Mouse (Mus musculus): ENCODE data around the gene Rufy1.
A peak's percentile ranks its signal among the peaks of the same experiment; 100 is the strongest.
"Not testable (repeated sequence)": the region's sequence is repeated elsewhere in the genome, so short reads cannot be mapped to it uniquely, and the experiment has no call there.

Rufy1 gene

DNA sequence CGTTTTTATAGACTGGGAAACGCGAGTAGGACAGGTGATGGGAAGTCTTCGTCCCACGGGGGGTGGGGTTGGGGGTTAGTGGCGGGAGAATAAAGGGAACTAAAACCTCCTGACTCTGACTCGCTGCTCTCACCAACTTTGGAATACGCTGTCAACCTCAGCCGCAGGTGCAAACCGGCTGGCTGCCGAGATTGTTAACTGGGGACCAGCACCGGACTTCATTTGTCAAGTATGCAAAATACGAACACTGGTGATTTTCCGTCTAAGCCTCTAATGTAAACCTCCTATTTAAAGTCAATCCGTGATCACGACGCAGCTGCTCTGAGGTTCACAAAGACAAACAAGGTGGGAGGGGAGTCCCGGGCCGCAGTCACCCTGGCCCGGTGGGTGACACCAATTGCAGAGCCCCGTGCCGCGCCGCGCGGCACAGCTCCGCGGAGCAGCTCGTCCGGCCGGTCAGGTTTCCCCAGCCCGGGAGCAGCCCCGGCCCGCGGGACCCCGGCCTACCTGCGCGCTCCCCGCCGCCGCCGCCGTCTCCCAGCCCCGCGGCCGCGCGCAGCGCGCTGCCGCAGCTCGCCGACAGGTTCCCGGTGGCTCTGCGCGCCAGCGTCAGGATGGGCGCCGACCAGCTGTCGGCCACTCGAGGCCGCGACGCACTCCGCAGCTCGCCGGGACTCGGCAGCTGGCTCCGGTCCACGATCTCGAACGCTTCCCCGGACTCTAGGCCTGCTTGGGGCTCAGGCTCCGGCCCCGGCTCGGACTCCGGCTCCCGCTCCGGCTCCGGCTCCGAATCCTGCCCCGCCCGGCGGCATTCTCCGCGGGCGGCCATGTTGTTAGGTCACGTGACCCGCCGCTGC lies at the start of gene Rufy1:
Gene Rufy1, minus strand, starts transcription at position 849 of the 857 bp plus-strand sequence.
- peak; percentile 93 for DNase-seq (ENCODE audit: low spot score)

DNA sequence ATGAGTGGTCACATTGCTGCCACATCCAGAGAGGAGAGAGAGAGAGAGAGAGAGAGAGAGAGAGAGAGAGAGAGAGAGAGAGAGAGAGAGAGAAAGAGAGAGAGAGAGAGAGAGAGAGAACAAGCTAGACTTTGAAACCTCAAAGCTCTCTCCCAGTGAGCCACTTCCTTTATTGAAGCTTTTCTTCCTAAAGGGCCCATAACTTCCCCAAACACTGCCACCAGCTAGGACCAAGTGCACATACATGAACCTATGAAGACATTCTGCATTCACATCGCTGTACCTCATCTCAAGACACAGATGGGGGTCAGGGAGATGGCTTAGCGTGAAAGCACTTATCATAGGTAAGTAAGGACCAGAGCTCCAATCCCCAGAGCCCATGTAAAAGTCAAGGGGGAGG lies 47.1 kb upstream of the Rufy1 start:
- no peak for DNase-seq (ENCODE audit: low spot score)

DNA sequence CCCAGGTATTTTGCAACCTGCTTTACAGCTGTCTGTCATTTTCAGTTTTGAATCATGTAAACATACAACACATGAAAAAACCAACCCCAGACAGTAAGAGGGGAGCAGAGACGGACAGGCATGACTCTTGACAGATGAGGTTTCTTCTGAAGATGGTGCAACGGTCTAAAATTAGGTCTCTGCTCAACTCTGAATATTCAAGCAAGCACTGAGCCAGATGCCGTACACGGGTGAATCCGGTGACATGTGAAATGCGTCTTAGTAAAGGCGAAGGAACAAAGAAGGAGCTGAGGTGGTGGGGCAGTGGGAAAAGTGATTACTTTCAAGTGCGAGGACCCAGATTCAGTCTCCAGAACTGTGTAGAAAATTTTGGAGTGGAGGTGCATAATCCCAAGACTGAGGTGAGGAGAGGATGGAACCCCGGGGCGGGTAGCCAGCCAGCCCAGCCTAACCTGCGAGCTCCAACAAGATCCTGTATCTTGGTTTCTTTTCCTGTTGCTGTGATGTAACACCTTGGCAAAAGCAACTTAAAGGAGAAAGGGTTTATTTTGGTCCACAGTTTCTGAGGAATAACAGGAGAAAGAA lies 46.7 kb upstream of the Rufy1 start:
- no peak for DNase-seq (ENCODE audit: low spot score)

DNA sequence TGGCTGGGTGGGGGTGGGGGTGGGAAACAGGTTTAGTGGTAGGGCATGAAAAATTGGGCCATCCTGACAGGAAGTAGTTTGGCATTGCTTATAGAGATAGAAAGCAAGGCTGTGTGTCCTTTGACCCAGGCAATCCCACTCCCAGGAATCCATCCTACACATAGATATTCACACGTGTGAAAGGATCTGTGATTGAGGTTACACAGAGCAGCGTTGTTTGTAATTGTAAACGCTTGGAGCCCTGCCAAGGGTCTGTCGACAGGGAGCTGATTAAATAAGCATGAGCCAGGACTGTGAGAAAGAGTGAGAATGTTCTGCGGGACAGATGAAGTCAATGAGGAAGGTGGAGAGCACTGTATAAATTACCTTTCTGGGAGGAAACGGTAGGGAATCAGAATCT lies 46.0 kb upstream of the Rufy1 start:
- no peak for DNase-seq (ENCODE audit: low spot score)

DNA sequence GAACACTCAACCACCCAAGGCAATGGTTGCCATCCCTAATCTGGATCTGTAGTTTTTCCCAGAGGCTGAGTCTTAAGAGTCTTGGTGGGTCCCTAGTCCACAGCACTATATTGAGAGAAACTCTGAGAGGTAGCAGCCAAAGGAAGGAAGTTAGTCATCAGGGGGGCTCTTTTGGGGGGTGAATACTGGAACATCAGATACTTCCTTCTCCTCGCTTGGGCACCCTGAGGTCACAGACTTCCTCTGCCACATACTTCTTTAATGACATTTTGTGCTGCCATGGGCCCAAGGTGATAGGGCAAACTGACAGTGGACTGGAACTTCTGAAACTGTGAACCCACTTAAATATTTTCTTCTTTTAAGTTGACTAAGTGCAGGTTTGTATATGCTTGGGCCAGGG lies 43.0 kb upstream of the Rufy1 start:
- DNase-seq (ENCODE audit: low spot score), result no peak

DNA sequence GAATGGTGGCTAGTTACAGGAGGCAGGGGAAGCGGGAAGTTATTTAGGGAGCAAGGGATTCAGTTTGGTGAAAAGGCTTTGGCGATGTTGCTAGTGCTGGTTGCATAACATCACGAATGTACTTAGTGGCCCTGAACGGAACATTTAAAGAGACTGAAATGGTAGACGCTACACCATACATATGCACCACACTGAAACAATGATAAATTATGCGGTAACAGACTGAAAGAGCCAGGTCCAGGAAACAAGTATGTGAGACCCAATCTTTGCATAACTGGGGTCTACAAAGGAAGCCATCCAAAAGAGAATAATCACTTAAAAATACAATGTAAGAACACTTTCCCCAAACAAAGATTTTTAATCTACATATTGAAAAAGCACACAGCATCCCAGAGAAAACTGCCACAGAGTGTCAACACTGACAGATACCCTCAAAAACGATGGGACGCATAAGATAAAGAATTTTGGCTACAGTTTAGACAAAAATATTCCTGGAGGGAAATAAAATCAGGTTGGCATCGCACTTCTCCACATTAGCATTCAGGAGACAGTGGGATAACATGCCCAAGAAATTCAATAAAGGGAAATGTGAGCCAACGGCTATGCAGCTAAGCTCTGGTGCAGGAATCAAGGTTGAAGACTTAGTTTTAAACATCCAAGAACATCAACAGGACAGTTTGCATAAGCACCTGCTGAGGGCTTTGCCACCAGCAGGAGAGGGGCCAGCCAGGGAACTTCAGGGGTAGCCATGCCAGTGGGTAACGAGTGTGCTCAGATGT lies 41.4 kb upstream of the Rufy1 start:
- DNase-seq (ENCODE audit: low spot score), result no peak

DNA sequence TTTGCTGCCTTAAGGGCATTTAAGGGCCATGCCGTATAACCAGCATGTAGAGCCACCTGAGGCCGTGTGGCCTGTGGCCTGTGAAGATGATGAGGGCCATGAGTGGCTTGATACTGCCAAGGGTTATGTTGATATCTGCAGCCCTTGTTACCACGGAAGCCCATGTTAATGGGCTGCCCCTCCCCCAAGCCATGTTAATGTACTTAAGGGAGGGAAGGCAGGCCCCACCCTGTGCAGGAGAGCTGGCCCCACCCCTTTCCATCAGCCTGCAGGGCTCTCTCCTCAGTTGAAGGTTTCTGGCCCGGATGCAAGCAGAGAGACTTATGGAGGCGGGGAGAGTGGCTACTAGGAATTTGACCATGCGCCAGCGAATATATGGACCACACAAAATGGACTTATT lies 30.6 kb upstream of the Rufy1 start:
- no peak for DNase-seq (ENCODE audit: low spot score)

DNA sequence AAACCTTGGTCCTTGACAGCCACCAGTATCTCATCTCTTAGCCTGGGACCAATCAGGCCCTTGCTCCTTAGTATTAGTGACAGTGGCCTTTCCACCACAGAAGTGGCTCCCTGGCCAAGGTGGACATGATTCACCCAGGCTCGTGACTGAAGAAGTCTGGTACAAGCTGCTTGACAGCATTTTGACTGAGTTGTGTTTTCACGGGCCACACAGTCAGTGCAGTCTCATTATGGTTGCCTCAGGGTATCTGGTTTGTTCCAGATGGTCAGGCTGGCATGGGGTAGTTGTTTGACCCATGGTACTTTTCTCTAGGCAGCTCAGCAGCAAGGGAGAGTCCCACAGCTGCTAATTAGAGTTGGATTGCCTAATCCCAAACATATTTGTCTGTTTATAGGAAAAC lies 28.3 kb upstream of the Rufy1 start:
- DNase-seq (ENCODE audit: low spot score), result no peak

DNA sequence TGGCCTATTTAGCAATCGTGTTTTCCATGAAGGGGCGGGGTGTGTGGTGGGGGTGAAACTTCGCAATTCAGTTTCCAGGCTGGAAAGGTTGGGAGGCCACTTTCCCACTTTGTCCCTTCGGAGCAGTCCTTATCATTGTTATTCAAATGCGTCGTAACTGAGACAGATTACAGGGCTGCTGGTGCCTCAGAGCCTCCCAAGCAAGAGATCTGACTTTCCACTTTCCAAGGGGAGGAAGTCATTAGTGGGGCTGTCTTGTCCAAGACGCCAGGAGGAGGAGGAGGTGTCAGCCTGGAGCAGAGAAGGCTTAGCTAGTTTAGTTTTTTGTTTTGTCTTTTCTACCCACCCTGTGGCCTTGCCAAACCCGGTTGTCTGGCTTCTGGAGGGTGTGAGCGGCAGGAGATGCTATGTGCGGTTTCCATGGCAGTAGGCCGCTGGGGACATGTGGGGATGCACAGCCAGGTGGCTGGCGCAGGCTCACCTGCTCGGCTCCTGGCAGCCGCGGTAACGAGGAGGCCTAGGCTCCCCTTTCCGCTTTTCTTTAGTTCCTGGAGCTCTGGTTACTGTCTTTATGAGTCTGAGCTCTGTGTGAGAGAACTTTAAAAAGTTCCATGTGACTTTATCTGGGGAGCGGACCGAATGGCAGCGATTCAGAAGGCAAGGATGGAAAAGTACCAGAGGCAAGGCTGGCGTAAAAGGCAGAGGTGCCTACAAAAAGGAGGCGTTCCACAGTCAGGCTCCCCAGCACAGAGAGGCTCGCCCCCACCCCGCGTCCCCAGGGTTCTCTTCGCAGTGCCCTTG lies 26.4 kb upstream of the Rufy1 start:
- DNase-seq (ENCODE audit: low spot score), result peak; percentile 56

DNA sequence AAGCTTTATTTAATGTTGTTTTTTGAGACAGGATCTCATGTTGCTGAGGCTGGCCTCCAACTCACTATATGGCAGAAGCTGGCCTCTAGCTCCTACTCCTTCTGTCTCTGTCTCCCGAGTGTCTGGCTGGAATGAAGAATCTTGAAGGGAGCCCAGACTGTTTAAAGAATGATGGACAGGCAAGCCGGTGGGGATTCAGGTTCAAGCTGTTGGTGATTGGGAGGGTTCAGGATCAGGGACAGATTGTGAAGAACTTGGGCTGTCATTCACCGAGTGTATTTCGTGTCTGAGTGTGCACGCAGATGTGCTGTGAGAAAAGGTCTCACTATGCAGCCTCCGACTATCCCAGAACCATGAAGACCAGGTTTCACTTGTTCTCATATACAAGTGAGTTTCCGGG lies 25.5 kb upstream of the Rufy1 start:
- no peak for DNase-seq (ENCODE audit: low spot score)

DNA sequence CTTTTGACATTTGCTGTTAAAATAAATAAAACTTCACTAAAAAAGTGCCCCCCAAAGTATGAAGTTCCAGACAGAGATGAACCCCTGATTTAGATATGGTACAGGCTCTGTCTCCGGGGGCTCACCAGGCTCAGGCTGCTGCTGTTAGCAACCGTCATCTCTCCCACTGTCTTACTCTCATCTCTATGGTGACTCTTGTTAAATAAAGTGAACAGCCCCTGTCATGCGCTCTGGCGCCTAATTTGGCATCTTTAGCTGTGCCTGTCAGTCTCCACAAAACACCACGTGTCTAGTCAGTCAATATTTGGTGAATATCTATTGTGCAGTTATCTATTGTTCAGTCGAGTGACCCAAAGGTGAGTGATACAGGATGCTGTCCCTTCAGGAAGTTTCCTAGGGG lies 24.0 kb upstream of the Rufy1 start:
- no peak for DNase-seq (ENCODE audit: low spot score)

DNA sequence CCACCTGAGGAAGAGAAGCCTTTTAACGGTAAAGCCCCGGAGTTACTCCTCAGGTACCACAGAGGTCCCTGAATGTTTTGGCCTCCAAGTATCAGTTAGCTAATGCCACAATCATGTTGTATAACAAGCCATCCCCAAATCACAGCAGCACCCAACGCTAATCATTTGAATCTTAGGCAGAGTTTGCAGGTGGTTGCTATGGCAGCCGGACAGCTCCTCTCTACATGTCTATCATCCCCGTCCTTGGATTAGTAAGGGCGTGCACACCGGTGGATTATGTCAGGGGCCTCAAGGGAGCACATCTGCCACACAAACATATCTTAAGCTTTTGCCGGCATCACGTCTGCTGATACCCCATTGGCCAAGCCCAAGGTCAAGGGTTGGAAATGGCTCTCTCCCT lies 19.3 kb upstream of the Rufy1 start:
- no peak for DNase-seq (ENCODE audit: low spot score)

DNA sequence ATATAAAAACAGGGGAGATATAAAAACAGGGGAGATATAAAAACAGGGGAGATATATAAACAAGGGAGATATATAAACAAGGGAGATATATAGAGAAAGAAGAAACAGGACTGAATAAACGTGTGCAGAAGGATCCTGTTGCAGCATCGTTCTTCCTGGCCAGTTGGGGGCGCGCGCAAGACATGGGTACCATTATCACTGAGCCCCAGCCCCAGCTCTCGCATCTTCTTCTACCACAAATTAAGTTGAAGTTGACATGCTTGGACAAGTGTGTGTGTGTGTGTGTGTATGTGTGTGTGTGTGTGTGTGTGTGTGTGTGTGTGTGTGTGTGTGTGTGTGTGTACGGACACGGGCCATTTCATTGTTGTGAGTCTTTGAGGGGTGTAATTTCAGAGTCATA lies 17.2 kb upstream of the Rufy1 start:
- not testable (repeated sequence) for DNase-seq (ENCODE audit: low spot score)

DNA sequence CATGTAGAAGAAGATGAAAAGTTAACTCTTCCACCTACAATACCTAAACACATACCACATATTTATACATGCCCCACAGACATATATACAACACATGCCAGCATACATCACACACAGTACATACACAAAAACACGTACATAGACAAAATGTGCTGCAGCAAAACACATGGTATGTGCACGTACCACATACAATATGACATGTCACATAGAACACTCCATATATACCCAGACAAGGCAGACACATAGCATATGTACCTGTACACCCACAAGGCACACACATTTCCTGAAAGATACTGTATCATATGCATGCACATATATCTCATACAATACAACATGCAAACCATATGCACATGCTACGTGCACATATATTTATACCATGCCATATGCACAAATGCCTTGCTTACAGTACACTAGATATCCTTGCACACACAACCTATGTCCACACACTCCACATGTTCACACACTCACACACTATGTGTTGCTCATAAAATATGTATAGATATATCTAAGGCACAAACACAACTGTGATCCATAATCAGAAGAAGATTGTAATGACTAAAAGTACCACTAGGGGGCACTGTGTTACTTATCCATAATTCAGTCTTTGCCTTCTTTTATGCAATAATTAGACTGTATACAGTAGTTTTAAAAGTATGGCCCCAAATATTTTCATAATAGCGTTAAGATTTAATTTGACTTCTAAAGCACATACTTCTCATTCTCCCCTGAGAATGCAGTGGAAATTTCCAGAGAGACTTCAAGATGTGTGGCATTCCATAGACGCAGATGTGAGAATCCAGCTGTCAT lies 12.5 kb upstream of the Rufy1 start:
- DNase-seq (ENCODE audit: low spot score), result no peak

DNA sequence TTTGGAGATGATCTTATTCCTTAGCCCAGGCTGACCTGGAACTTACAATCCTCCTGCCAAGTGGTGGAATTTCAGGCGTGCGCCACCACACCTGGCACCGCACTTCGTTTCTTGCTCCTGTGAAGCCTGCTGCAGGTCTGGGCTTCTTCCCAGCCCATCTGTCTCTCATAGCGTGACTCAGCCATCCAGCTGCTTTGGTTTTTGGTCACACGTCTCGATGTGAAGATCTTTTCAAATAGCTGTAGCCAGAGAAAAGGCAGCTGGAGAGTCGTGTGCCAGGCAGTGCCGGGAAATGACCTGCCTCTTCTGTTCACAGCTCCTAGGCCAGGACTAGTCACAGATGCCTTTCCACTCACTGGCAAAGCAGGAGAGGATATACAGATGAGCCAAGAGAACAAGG lies 10.7 kb upstream of the Rufy1 start:
- DNase-seq (ENCODE audit: low spot score), result no peak

DNA sequence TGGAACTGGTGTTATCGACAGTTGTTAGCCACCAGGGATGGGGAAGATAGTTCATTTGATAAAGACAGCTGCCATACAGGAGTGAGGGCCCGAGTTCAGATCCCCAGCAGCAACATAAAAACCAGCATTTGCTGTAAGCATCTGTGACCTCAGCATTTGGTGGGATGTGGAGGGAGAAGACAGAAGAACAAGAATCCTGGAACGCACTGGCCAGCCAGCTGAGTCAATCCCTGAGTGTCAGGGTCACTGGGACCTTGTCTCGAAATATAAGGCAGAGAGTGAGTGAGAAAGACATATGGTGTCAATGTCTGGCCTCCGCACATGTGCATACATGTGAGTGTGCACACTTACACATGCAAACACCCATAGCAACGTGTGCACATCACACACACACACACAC lies 9.8 kb upstream of the Rufy1 start:
- DNase-seq (ENCODE audit: low spot score), result no peak

DNA sequence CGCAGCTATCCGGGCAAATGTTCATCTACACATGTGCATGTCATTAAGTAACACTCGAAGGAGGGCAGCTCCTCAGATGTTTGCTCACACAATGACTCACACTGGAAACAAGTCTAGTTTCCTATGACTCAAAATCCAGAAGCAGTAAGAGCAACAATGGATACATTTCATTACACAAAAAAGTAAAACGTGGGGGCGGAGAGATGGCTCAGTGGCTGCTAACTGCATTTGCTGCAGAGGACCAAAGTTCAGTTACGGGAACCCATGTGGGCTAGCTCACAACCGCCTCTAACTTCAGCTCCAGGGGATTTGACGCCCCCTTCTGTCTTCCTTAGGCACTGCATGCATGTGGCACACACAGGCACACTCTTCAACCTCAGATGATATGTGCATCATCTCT lies 8.9 kb upstream of the Rufy1 start:
- no peak for DNase-seq (ENCODE audit: low spot score)

DNA sequence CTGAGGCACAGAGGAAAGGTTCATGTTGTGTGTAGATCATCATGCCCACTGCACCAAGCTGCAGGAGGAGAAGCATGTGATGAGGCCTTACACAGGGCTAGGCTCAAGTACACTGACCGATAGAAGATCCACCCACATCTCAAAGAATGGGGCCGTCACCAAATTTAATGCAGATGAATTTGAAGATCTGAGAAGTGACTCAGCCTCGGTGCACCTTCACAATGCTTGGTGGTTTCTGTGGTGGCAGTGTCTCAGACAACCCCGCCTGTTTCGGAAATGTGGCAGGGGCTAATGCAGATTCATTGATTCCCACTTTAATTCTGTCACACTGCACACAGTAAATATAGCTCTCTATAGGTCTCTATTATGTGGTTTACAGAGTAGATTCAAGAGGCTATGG lies 2.0 kb upstream of the Rufy1 start:
- no peak for DNase-seq (ENCODE audit: low spot score)

DNA sequence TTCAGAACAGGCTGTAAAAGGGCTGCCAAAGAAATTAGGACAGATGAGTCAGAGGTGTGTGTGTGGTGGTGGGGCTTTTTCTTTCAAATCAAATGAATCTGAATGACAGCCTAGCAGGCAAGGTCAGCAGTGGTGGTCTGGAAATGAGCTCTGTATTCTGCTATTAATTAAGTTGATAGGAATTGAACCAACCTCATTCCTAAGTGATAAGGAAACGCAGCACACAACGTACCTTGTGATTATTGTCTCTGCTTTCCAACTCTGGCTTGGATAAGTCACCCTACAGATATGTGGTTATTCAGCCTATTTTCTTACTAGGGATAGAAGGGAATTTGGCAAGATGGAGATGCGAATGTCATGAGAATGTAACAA lies 1.1 kb upstream of the Rufy1 start:
- DNase-seq (ENCODE audit: low spot score), result no peak

DNA sequence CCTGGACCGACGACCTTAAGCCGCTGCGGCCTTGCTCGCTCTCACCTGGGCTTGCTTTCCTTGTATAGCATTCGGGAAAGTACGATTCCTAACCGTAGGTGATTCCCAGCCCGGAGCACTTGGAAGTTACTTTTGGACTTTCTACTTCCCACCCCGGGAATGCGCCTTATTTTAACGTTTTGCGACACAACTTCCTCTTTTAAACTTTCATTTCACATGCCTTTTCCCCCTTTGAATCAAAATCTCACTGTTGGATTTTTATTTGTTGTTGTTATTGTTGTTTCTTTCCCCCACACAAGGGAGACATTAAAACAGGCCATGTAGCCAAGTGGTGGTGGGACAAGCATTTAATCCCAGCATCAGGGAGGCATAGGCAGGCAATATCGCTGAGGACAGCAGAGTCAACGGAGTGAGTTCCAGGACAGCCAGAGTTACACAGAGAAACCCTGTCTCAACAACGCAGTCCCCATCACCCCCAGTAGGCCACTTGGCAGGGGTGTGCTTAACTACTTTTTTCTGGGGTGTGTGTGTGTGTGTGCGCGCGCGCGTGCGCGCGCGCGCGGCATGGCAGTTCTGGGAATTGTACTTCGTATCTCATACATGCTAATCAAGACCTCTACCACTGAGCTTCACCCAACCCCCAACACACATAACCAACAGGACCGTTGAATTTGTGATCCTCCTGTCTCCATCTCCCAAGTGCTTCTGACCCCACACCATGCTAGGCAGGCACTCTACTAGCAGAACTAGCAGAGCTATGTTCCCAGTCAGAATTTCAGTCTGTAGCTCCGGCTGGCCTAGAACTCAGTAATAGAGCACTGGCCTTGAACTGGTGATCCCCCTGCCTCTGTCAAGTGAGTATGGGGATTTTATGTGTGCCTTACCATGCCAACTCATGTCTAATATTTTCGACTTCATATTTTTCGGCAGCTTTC lies 476 bp upstream of the Rufy1 start:
- no peak for DNase-seq (ENCODE audit: low spot score)
